Mouse (Mus musculus) lung, postnatal 25 days (tissue): ENCODE measurements around the gene Vmn2r8.
"Not testable (repeated sequence)": the region's sequence is repeated elsewhere in the genome, so short reads cannot be mapped to it uniquely, and the experiment has no call there.

Source experiments
- DNase-seq: peaks from one replicate; pipeline ENCODE4 v3.0.0; 2022; ENCODE audit warnings: low spot score

Vmn2r8 gene

GRCm38 (mm10) chr5:108808750-108809149, at the start of gene Vmn2r8:
Vmn2r8 (minus strand) TSS chr5:108808850.
- not testable (repeated sequence) for DNase-seq

- DNase-seq, result not testable (repeated sequence)
Measured at GRCm38 (mm10) chr5:108852501-108852900, 43.9 kb upstream of the Vmn2r8 start, which contains the start of gene Vmn2r9. Vmn2r9 (minus strand) TSS chr5:108852601.

- DNase-seq, result peak; percentile 63
Measured at GRCm38 (mm10) chr5:108849466-108849865, 40.8 kb upstream of the Vmn2r8 start.

DNA sequence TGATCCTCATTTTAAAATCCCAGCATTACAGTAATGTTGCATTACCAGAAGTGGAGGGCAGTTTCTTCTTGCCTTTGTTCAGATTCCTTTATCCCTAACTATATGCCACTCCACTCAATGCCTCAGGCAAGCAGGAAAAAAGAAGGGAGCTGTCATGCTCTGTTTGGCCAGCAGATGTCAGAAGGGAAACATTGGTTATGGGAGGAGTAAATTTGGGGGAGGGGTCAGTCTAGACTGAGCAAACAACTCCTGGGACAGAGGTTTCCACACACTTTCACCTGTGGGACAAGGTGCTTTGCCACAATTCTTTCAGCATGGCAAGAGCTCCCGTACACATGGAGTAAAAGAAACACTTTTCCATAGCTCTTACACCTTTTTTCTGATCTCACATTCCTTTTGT, 27.5 kb upstream of the Vmn2r8 start:
- peak; percentile 56 for DNase-seq

GRCm38 (mm10) chr5:108823276-108823675, 14.6 kb upstream of the Vmn2r8 start:
- DNase-seq, result no peak

DNA sequence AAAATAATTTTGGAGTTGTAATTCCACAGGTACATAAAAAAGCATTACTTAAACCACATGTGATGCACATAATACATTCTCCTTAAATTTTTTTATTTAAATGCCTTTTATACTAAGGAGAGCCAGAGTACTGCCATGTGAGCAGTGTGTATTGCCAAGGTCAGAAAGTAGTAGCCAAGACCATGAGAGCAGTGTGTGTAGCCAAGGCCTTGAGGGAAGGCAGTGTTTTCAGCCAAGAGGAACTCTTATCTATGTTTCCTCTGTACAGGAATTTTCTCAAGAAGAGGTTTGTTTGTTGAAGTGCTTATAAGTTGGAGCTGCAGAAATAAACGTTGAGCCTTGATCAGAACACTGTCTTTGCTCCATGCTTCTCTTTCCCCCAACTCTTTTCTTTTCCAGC, 5.0 kb downstream of the Vmn2r8 start:
- peak; percentile 54 for DNase-seq

- DNase-seq, result not testable (repeated sequence)
Measured at GRCm38 (mm10) chr5:108795263-108795662, 13.4 kb downstream of the Vmn2r8 start, which contains the start of gene Tmed11. Tmed11 (minus strand) TSS chr5:108795363.

GRCm38 (mm10) chr5:108790385-108790784, 18.3 kb downstream of the Vmn2r8 start:
- peak; percentile 35 for DNase-seq

DNA sequence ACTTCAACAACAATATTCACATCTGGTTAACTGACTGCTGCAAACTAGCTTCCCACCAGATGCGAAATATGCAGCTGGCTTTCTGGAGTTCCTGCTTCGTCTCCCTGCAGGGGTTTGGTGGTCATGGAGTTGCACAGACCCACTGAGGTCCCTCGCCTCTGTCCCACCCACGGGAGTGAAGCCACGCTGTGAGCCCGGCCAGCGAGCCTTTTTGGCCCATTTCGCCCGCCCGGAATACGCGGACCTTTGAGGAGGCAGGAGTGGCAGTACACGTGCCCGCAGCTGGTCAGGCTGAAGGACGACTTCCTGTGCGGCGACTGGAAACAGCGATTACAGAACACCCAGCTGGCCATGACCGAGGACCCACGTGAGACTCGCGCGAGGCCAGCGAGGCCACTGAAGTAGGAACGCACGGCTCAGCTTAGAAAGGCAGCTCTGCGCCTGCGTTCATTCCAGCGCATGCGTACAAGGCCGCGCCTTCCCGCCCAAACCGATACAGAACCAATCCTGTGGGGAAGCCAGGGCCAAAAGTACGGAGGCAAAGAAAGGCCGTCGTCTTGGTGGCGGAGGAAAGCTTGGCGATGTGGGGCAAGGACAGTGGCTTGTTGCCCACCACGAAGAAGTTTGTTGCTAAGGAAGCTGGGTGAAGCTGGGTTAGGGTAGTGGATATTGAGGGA, 33.9 kb downstream of the Vmn2r8 start, which contains the start of gene Rnf212:
Rnf212 (minus strand) TSS at position 353 of the 677 bp plus-strand sequence.
- no peak for DNase-seq

- no peak for DNase-seq
Measured at GRCm38 (mm10) chr5:108760002-108760401, 48.6 kb downstream of the Vmn2r8 start.

- DNase-seq, result peak; percentile 5
Measured at GRCm38 (mm10) chr5:108758396-108758795, 50.3 kb downstream of the Vmn2r8 start.

DNA sequence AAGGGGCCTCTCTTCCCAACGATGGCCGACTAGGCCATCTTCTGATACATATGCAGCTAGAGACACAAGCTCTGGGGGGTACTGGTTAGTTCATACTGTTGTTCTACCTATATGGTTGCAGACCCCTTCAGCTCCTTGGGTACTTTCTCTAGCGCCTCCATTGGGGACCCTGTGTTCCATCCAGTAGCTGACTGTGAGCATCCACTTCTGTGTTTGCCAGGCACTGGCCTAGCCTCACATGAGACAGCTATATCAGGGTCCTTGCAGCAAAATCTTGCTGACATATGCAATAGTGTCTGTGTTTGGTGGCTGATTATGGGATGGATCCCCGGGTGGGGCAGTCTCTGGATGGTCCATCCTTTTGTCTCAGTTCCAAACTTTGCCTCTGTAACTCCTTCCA, 57.4 kb downstream of the Vmn2r8 start:
- not testable (repeated sequence) for DNase-seq

DNA sequence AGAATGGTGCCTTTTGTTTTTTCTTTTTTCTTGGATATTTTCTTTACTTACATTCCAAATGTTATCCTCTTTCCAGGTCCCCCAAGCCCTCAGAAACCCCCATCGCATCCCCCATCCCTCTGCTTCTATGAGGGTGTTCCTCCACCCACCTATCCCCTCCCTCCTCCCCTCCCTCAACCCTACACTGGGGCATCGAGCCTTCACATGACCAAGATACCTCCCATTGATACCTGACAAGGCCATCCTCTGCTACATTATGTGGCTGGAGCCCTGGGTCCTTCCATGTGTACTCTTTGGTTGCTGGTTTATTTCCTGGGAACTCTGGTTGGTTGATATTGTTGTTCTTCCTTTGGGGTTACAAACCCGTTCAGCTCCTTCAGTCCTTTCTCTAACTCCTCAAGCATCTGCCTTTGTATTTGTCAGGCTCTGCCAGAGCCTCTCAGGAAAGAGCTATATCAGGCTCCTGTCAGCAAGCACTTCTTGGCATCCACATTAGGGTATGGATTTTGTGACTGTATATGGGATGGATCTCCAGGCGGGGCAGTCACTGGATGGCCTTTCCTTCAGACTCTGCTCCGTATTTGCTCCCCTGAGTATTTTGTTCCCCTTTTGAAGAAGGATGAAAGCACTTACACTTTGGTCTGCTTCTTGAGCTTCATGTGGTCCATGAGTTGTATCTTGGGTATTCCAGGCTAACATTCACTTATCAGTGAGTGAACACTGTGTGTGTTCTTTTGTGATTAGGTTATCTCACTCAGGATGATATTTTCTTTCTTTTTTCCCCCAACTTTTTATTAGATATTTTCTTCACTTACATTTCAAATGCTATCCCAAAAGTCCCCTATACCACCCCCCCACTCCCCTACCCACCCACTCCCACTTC, 58.1 kb downstream of the Vmn2r8 start:
- no peak for DNase-seq

DNA sequence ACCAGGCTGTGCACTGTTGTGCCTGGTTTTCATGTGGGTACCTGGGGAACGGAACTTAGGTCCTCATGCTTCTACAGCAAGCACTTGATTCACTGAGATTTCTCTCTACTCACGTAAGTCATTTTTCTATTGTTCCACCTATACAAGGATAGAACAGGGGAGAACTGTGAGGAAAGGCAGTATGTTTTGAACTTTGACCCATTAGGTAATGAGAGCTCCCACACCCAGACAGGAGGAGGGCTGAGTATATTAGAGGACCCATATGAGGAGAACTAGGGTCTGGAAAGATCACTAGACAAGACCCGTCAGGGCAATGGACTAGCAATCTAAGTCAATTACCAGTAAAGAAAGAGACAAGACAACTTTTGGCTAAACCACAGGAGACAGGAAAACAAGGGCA, 64.0 kb downstream of the Vmn2r8 start:
- no peak for DNase-seq

GRCm38 (mm10) chr5:108743856-108744255, 64.8 kb downstream of the Vmn2r8 start:
- no peak for DNase-seq

- DNase-seq, result no peak
Measured at GRCm38 (mm10) chr5:108742596-108742995, 66.1 kb downstream of the Vmn2r8 start.

DNA sequence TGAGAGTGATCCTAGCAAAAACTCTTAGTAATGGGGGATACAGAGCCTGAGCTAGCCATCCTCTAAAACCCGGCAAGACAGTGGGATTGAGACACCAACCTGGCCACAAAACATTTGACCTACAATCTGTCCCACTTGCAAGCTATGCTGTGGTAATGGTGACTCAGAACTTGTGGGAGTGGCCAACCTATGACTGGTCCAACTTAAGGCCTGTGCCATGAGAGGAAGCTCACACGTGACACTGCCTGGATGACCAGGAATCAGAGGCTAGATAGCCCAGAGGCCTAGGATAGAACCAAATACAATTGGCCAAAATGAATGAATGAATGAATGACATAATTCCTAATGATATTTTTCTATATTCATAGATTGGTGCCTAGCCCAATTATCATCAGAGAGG, 66.8 kb downstream of the Vmn2r8 start:
- no peak for DNase-seq
